Mouse (Mus musculus) kidney, postnatal 25 days (tissue): Measurements from ENCODE around the gene Trmo.

ENCODE experiments used
- DNase-seq, 2 experiments: peaks; one replicate each; pipeline ENCODE4 v3.0.0; 2021; ENCODE audit warnings: mixed read lengths in 2 of 2

Gene Trmo

GRCm38 (mm10) chr4:46389013-46389611 lies at the start of gene Trmo:
Gene Trmo (minus strand): TSS chr4:46389437.
- peak; percentile 96 to 97 for DNase-seq

DNA sequence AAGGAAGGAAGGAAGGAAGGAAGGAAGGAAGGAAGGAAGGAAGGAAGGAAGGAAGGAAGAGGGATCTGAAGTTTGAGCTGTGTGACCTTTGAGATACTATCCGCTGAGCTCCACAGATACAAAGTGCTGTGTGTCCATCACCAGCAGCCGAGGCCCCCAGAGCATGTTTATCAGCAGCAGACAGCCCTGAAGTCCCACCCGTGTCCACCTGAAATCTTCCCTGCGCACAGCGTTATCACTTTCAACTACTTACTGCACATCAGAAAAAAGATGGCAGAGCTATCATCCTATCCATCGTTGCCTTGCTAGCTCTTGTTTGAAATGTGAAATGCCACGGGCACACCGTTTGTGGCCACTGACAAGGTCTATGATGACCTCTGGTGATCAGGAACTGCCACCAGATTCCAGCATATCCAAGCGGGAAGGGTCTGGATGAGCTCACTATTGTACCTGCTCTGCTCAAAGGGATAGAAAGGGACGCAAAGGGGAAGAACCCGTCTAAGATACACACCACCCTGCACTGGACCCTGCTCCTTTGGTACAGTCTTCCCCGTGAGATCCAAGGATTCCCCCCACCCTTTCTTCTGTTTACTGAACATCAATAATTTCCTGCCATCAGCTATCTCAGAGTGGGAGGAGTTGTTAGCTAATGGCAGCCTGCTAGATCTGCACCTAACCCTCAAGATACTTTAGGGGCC lies 43.3 kb upstream of the Trmo start:
- DNase-seq = no peak

DNA sequence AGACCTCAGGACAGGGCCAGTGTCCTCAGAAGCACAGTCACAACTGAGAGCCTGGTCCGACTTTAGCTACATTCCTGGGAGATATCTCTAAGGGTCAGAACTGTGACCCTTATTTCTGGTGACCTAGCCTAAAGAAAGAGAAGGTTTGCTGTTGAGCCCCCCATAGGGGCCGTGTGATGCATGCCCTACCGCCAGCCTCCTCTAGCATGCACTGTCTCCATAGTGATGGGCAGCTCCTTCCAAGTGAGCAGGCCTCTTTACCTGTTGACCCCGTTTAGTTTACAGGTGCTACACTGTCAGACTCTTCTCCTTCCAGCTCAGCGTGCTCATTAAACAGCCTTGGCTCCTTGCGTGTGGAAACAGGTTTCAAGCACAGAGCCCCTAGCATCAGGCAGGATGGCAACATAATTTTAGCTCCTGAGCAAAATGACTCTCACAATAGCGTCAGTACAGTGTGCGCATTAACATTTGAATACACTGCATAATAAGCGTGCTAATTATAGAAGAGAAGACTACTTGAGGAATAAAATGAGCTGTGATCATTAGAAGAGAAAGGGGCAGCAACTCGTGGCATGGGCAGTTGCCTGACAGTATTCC lies 39.8 kb upstream of the Trmo start:
- DNase-seq = no peak

GRCm38 (mm10) chr4:46422625-46423024 lies 33.4 kb upstream of the Trmo start:
- DNase-seq = no peak

DNA sequence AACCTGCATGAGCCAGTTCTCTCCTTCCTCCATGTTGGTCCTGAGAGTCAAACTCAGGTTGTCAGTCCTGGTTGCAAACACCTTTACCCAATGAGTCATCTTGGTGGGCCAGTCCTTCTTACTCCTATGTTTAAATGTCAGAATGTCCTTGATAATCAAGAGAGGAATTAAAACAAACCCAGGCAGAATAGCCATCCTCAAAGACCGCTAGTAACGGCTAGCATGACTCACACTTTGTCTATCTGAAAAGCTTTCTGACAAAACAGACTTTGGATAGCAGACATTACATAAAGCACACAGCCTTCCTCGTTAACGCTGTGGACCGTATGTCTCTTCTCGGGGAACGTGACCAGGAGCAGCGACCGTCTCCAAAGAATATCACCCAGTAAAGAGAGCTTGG lies 29.6 kb upstream of the Trmo start:
- DNase-seq = no peak

DNA sequence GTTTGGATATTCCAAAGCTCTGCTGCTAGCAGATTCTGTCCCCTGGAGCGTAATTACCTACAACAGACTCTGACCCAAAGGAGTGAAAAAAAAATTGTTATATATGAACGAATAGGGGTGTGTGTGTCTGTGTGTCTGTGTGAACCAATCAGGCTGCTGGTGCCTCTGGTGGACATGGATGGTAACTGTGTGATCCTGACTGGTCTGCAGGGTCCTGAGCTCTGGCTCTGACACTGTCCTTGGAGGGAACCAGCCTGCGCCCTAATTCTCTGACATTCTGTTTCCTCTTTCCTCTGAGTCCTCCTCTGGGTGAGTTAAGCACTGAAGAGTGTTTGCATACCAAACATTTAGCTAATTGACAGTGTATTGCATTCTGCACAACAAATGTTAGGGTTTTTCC lies 28.3 kb upstream of the Trmo start:
- DNase-seq = peak; percentile 29 to 46

GRCm38 (mm10) chr4:46413406-46413805 lies 24.2 kb upstream of the Trmo start, which contains the start of gene Hemgn:
Gene Hemgn (minus strand): TSS chr4:46413506.
- no peak for DNase-seq

GRCm38 (mm10) chr4:46412113-46412512 lies 22.9 kb upstream of the Trmo start:
- DNase-seq = no peak

- no peak for DNase-seq
Measured at GRCm38 (mm10) chr4:46411489-46411888, 22.3 kb upstream of the Trmo start.

- DNase-seq = no peak
Measured at GRCm38 (mm10) chr4:46410677-46411076, 21.4 kb upstream of the Trmo start.

- DNase-seq = no peak
Measured at GRCm38 (mm10) chr4:46406966-46407703, 17.9 kb upstream of the Trmo start.

- no peak for DNase-seq
Measured at GRCm38 (mm10) chr4:46404042-46404795, 15.0 kb upstream of the Trmo start.

DNA sequence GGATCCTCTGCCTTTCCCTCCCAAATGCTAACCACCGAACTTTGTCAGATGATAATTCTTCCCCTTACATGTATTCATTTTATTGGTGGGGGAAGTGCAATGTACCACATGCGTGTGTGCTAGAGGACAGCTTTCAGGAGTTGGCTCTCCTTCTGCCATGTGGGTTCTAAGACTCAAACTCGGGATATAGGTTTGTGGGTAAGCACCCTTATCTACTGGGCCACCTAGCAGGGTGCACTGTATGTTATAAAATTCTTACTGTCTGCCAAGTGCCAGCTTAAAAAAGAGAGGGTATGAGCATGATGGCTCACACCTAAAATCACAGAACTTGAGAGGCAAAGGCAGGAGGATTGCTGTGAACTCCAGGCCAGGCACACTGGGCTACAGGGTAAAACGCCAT lies 9.6 kb upstream of the Trmo start:
- DNase-seq = no peak

GRCm38 (mm10) chr4:46395736-46396135 lies 6.5 kb upstream of the Trmo start:
- no peak for DNase-seq

DNA sequence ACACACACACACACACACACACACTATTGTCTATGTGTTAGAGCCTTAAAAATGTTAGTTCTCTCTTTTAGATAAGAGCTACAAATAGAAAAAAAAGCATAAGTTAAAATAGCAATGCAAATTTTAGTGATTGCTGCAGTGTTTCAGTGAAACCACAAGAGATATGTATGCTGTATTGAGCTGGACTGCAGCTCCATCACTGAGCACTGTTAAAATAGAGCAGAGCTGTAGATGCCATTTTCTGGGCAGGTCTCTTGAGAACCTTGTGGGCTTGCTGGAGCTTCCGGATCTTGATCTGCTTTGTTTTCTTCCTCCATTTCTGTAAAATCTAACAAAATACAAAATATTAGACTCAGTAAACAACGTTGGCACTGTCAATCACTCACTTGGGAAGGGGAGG lies 5.2 kb upstream of the Trmo start:
- no peak for DNase-seq

DNA sequence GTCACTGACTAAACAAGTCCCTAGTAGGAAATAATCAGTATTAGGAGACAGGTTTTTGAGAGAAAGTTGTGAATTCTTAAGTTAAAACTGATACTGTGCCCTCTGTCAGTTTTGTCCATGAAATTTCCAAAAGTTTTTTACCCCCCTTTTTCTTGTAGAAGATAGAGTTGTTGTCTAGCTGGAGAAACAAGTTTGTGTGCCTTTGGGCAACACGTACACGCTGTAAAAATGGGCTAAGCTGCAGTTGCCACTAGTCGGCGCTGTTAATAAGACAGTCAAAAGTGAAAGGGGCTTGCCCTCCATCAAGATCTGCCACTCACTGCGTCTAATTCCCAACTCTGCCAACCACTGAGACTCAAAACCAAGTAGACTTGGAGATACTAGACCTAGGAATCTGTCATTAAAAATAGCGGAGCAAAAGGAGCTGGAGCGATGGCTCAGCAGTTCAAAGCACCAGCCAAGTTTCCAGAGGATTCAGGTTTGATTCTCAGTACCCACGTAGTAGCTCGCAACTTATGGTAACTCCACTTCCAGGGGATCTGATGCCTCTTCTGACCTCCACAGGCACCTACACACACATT lies 1.2 kb upstream of the Trmo start:
- peak; percentile 85 to 87 for DNase-seq

- DNase-seq = peak; percentile 44 to 61
Measured at GRCm38 (mm10) chr4:46389612-46390341, 540 bp upstream of the Trmo start.

DNA sequence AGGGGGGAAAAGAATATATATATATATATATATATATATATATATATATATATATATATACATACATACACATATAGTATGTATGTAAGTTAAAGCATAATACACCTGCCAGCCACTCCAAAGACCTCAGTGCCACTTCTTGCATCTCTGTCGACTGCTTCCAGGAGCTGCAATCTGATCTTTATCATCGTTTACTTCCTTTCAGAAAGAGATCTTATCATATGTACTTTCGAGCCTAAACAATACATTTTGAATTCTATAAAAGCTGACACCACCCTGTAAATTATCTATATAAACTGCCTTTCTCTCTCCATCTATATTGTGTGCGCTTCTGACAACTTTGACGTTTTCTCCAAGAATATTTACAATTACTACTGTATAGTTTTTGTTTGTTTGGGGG lies 681 bp downstream of the Trmo start:
- no peak for DNase-seq

DNA sequence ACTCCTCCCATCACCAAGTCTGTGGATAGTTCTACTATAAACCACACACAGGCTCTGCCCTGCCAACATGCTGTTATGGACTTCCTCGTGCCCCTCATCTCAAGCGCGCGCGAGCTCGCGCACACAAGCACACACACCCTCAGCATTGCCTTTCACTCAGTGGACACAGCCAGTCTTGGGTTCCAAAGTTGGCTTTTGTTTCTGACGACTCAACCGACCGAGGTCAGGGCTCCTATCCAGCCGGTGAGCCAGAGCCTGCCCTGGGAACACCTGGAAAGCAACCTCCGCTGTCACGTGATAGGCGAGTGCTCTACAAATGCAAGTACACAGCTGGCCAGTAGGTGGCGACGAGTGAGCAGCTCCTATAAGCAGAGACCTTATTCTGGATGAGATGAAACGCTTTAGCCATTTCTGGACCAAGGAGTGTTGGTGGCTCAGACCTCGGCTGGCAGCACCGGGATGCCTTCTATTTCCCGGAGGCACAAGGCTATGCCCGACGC lies 14.3 kb downstream of the Trmo start:
- peak; percentile 92 for DNase-seq

GRCm38 (mm10) chr4:46374455-46374854 lies 14.8 kb downstream of the Trmo start:
- DNase-seq = peak in 1 of 2 experiments; percentile 49

GRCm38 (mm10) chr4:46371030-46371429 lies 18.2 kb downstream of the Trmo start:
- DNase-seq = peak; percentile 64 to 83
